Mouse (Mus musculus) cerebellum, adult 9-11 months (tissue): ENCODE measurements at regions not wholly inside any gene's neighbourhood (a gene's known extent, or its start where the extent isn't known, plus 50 kb on each side); places are given as distances from the start of the nearest gene placed in this dataset.

Source experiments
- DNase-seq: peaks from one replicate; pipeline ENCODE4 v3.0.0; 2022

- DNase-seq: peak; percentile 20
Measured at GRCm38 (mm10) chr14:15603954-15604523, 165.3 kb upstream of the Lrrc3b start.

GRCm38 (mm10) chr14:15610166-15610565 lies 171.4 kb upstream of the Lrrc3b start:
- no peak for DNase-seq

GRCm38 (mm10) chr14:15634581-15634980 lies 195.8 kb upstream of the Lrrc3b start:
- DNase-seq: peak; percentile 77

GRCm38 (mm10) chr14:15637681-15638080 lies 198.9 kb upstream of the Lrrc3b start:
- no peak for DNase-seq

- no peak for DNase-seq
Measured at GRCm38 (mm10) chr14:15638869-15639268, 200.1 kb upstream of the Lrrc3b start.

GRCm38 (mm10) chr14:15660886-15661285 lies 222.1 kb upstream of the Lrrc3b start:
- DNase-seq: peak; percentile 72

- no peak for DNase-seq
Measured at GRCm38 (mm10) chr14:15672292-15672691, 233.5 kb upstream of the Lrrc3b start.

GRCm38 (mm10) chr14:15677218-15677617 lies 238.4 kb upstream of the Lrrc3b start:
- DNase-seq: no peak

GRCm38 (mm10) chr14:15679456-15679855 lies 240.7 kb upstream of the Lrrc3b start:
- no peak for DNase-seq

GRCm38 (mm10) chr14:15698001-15698400 lies 259.2 kb upstream of the Lrrc3b start:
- DNase-seq: no peak

- DNase-seq: no peak
Measured at GRCm38 (mm10) chr14:15698607-15699006, 259.8 kb upstream of the Lrrc3b start.

- no peak for DNase-seq
Measured at GRCm38 (mm10) chr14:15722135-15722534, 283.3 kb upstream of the Lrrc3b start.

- peak; percentile 18 for DNase-seq
Measured at GRCm38 (mm10) chr14:15746629-15747238, 307.9 kb upstream of the Lrrc3b start.

- DNase-seq: no peak
Measured at GRCm38 (mm10) chr14:15769846-15770448, 331.2 kb upstream of the Lrrc3b start.

- no peak for DNase-seq
Measured at GRCm38 (mm10) chr14:15784727-15785126, 345.9 kb upstream of the Lrrc3b start.

- DNase-seq: peak; percentile 92
Measured at GRCm38 (mm10) chr14:15785230-15785629, 346.4 kb upstream of the Lrrc3b start.

- no peak for DNase-seq
Measured at GRCm38 (mm10) chr14:15795698-15796097, 356.9 kb upstream of the Lrrc3b start.

GRCm38 (mm10) chr14:15797019-15797418 lies 358.2 kb upstream of the Lrrc3b start:
- DNase-seq: no peak

GRCm38 (mm10) chr14:15801477-15802099 lies 362.8 kb upstream of the Lrrc3b start:
- no peak for DNase-seq

- no peak for DNase-seq
Measured at GRCm38 (mm10) chr14:15809083-15809482, 370.3 kb upstream of the Lrrc3b start.

- DNase-seq: no peak
Measured at GRCm38 (mm10) chr14:15841390-15842023, 402.7 kb upstream of the Lrrc3b start.

- DNase-seq: no peak
Measured at GRCm38 (mm10) chr14:15842024-15842599, 403.3 kb upstream of the Lrrc3b start.

GRCm38 (mm10) chr14:15868520-15868919 lies 380.6 kb upstream of the Ngly1 start:
- DNase-seq: no peak
